Mouse (Mus musculus) midbrain, embryonic 15.5 days (tissue): ENCODE data around the gene Myf6. TPM values are rescaled to one million over a fixed set of nuclear protein-coding genes. Genes with fewer than 3 reads are reported as not detected.
A peak's percentile ranks its signal among the peaks of the same experiment; 100 is the strongest.

Source experiments
- ATAC-seq: fragments of 200-750 bp; cut with Nextera tagmentation; replicated peaks from 2 replicates; pipeline ENCODE4 v1.8.0; 2017; ENCODE audit warnings: moderate TSS enrichment
- H3K27ac ChIP-seq: fragments of 300-500 bp; sonication (generic); 2 replicates; pipeline ENCODE4 v1.5.1; 2015; ENCODE audit warnings: mild to moderate bottlenecking, inconsistent platforms
- H3K27me3 ChIP-seq: fragments of 300-500 bp; sonication (generic); replicated peaks from 2 replicates; pipeline ENCODE4 v1.6.1; 2015; ENCODE audit warnings: inconsistent platforms
- H3K36me3 ChIP-seq: fragments of 300-500 bp; sonication (generic); replicated peaks from 2 replicates; pipeline ENCODE4 v1.6.1; 2015; ENCODE audit warnings: inconsistent platforms
- H3K4me1 ChIP-seq: fragments of 300-500 bp; sonication (generic); 2 replicates; pipeline ENCODE4 v1.6.1; 2015; ENCODE audit warnings: inconsistent platforms
- H3K4me2 ChIP-seq: fragments of 300-500 bp; sonication (generic); 2 replicates; pipeline ENCODE4 v1.6.1; 2015; ENCODE audit warnings: inconsistent platforms, mild to moderate bottlenecking, moderate library complexity
- H3K4me3 ChIP-seq: fragments of 300-500 bp; sonication (generic); 2 replicates; pipeline ENCODE4 v1.5.1; 2015; ENCODE audit warnings: mild to moderate bottlenecking, inconsistent platforms
- H3K9ac ChIP-seq: fragments of 300-500 bp; sonication (generic); 2 replicates; pipeline ENCODE4 v1.6.1; 2015; ENCODE audit warnings: mild to moderate bottlenecking, inconsistent platforms
- H3K9me3 ChIP-seq: fragments of 300-500 bp; sonication (generic); 2 replicates; pipeline ENCODE4 v1.6.1; 2016; ENCODE audit warnings: inconsistent platforms
- WGBS: fragments of 180-500 bp; shearing (Covaris S2); methylation state at CpG from one replicate; pipeline ENCODE4 v1.1.7; 2015; ENCODE audit warnings: mixed read lengths; 5-methylcytosine and 5-hydroxymethylcytosine counted together
- polyA plus RNA-seq: library from polyadenylated mRNA; unstranded; fragments of >200 nt; fragmentation: Nextera tagmentation; extraction: Ambion mirVana; gene quantifications from 2 replicates; pipeline ENCODE4 v1.2.1, GENCODE M21; 2015

The Myf6 gene
- not detected in 2 replicates for polyA plus RNA-seq

DNA sequence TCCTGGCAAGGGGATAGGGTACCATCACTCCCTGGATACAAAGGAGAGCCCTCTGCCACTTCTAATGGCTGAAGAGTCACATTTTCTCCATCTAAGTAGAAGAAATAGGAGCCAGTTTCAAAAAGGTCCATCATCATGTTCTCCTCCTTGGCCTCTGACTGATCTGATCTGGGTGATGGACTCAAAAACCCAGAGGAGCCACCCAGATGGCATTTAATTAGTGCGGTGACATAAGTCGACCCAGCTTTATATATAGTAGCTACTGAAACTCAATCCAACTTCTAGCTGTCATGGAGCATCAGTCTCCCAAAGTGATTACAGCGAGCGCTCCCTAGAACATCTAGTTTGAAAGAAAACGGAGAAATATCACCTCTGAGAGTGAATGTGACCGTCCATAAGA, at the start of gene Myf6:
TSS of gene Myf6 (minus strand) at position 170 of the 400 bp plus-strand sequence.
- no peaks in the 10 kb centered on the region for H3K36me3 ChIP-seq
- H3K27me3 ChIP-seq: no peaks in the 10 kb centered on the region
- peak within 1 kb of the TSS; percentile 31 for H3K4me3 ChIP-seq
- H3K27ac ChIP-seq: no peak within 1 kb of the TSS
- H3K9me3 ChIP-seq: no peaks in the 10 kb centered on the region
- H3K4me1 ChIP-seq: no peaks in the 10 kb centered on the region
- ATAC-seq: no peak
- WGBS: 91% methylated on average over 6 of the region's 6 CpGs
- H3K4me2 ChIP-seq: peak within 1 kb of the TSS; percentile 49
- no peak within 1 kb of the TSS for H3K9ac ChIP-seq

DNA sequence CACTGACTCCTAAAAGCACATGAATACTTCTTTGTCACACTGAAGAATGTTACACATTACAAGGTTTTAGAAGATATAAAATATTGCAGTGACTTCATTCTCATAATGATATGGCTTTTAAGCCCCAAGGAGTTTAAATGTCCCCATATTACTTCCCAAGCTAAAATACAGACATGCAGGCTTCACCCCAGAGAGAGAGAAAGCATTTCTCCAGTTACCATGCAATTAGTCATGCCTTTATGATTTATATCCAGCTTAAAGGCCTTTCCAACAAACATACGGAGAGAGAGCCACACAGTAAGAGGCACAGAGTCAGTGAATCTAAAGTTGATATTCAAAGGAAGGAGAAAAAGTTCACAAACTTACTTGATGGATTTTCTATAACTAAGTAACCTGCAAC, 48.5 kb upstream of the Myf6 start:
- Histone ChIP-seq H3K4me3 (no peak overlapping the region), H3K4me2 (no peak overlapping the region), H3K36me3 (no peaks in the 10 kb centered on the region), H3K9me3 (no peaks in the 10 kb centered on the region), H3K4me1 (no peaks in the 10 kb centered on the region), H3K27me3 (no peaks in the 10 kb centered on the region), H3K27ac (no peak overlapping the region), H3K9ac (no peak overlapping the region)
- ATAC-seq: no peak
- WGBS: 47% methylated on average over 1 of the region's 1 CpGs

DNA sequence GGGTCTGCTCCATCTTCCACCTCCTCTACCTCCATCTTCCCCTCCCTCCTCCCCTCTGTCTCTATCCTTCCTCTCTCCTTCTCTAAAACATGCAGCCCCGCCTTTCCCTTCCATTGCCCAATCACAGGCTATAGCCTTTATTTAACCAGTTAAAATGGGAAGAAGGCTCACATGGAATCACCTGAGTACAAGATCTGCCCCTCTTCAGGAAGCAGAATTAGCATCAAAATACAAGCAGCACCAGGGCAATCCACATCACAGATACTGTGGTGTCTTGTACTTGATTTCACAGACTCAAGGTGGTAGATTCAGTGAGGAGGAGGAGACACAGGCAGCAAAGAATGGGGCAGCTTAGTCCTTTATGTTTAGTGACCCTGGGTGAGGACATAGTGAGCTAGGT, 34.2 kb upstream of the Myf6 start:
- Histone ChIP-seq H3K4me1 (no peaks in the 10 kb centered on the region), H3K27ac (no peak overlapping the region), H3K4me2 (no peak overlapping the region), H3K27me3 (no peaks in the 10 kb centered on the region), H3K9ac (no peak overlapping the region), H3K36me3 (no peaks in the 10 kb centered on the region), H3K9me3 (no peaks in the 10 kb centered on the region), H3K4me3 (no peak overlapping the region)
- WGBS: 82% methylated on average over 1 of the region's 1 CpGs
- no peak for ATAC-seq

DNA sequence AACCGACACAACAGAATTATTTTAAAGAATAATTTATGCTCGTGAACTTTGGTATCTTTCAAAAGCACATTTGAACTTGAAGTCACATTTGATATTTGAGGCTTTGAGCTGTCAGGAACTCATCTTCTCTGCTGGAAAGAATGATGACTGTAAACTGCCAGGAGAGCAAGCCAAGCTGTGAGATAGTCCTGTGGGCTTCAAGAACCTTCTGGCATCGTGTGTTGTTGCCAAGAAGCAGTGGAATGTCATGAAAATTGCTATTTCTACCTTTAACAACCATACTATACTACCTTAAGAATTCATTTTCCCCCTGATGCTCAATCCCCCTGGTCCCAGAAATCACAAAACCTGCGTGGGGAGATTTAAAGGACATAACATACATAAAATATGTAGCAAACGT, 24.7 kb upstream of the Myf6 start:
- Histone ChIP-seq H3K36me3 (no peaks in the 10 kb centered on the region), H3K4me3 (no peak overlapping the region), H3K4me1 (no peaks in the 10 kb centered on the region), H3K9ac (no peak overlapping the region), H3K4me2 (no peak overlapping the region), H3K27me3 (no peaks in the 10 kb centered on the region), H3K9me3 (no peaks in the 10 kb centered on the region), H3K27ac (no peak overlapping the region)
- 82% methylated on average over 5 of the region's 5 CpGs for WGBS
- ATAC-seq: no peak

DNA sequence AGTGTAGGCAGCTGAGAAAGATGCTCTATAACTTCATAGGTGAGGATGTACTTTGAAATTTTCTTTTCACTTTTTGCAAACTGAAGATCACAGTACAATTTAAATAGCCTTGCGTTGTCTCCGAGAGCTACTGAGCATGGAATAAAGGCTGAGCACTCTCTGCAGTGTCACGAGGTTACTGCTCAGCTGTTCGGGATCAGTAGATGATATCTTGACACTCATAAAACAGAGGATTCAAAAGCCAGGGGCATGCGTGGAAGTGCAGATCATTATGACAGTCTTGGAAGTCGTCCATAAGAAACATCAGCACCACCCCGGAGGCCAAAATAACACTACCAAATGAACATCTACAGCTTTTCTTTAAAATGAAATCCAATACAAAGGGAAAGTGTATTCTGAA, 22.1 kb upstream of the Myf6 start:
- H3K36me3 ChIP-seq: no peaks in the 10 kb centered on the region
- no peak overlapping the region for H3K4me2 ChIP-seq
- no peaks in the 10 kb centered on the region for H3K9me3 ChIP-seq
- H3K27ac ChIP-seq: no peak overlapping the region
- no peaks in the 10 kb centered on the region for H3K4me1 ChIP-seq
- no peak overlapping the region for H3K9ac ChIP-seq
- 82% methylated on average over 7 of the region's 7 CpGs for WGBS
- no peak for ATAC-seq
- H3K4me3 ChIP-seq: no peak overlapping the region
- H3K27me3 ChIP-seq: no peaks in the 10 kb centered on the region

DNA sequence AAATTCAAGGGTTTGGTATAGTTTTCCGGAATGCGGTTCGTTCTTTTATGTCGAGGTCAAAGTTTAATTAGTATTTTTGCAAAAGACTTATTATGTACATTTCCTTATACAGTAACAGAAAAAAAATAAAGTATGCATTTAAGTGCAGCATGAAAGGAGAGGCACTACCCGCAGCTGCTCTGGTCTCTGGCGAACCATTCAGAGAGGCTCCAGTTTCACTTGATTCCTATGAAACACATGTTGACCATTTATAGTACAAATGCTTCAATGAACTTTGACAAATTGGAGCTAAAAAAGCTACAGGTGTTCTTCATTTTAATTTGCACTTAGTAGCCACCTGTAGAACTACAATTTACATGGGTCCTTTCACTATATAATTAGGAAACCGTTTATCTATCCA, 20.2 kb upstream of the Myf6 start:
- Histone ChIP-seq H3K9ac (no peak overlapping the region), H3K27me3 (no peaks in the 10 kb centered on the region), H3K36me3 (no peaks in the 10 kb centered on the region), H3K9me3 (no peaks in the 10 kb centered on the region), H3K27ac (no peak overlapping the region), H3K4me3 (no peak overlapping the region), H3K4me2 (no peak overlapping the region), H3K4me1 (no peaks in the 10 kb centered on the region)
- no peak for ATAC-seq
- WGBS: 88% methylated on average over 7 of the region's 7 CpGs

DNA sequence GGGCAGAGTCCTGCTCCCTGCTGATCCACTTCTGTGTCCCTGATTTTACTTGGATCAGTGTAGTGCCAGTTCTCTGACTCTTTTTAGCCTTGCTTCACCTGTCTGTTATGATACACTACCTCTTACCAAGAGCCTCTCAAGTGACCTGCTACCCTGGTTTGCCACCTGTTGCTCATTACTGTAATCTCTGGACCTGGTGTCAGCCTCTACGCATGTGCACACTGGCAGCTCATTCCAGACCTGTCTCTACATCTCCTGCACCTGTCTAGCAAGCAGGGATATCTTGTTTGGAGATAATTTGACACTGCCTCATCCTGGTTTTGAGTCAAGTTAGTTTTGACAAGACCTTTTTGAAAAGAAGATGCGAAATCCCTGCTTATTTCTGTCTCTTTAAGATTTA, 11.9 kb upstream of the Myf6 start:
- Histone ChIP-seq H3K4me2 (no peak overlapping the region), H3K9me3 (no peaks in the 10 kb centered on the region), H3K36me3 (no peaks in the 10 kb centered on the region), H3K4me1 (no peaks in the 10 kb centered on the region), H3K4me3 (no peak overlapping the region), H3K27ac (no peak overlapping the region), H3K9ac (no peak overlapping the region), H3K27me3 (no peaks in the 10 kb centered on the region)
- ATAC-seq: no peak
- 82% methylated on average over 2 of the region's 2 CpGs for WGBS

DNA sequence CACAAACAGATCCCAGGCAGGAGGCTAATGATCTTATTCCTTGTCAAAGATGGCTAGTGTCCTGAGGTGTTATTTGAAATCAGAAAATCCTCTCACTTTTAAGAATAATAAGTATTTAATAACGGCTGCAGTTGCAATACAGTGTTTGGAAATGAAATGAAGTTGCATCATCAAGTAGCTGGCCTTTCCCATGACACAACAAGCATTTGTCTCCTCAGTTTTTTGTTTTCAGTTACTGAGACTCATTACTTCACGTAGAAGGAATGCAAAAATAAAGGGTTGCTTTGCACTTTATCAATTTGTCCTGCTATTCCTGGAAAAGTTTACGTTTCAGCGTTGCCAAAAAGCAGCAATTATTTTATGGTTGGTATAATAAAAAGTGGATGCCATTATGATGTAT, 8.9 kb upstream of the Myf6 start:
- Histone ChIP-seq H3K27ac (no peak overlapping the region), H3K9me3 (no peaks in the 10 kb centered on the region), H3K9ac (no peak overlapping the region), H3K4me1 (no peaks in the 10 kb centered on the region), H3K27me3 (no peaks in the 10 kb centered on the region), H3K4me3 (no peak overlapping the region), H3K4me2 (no peak overlapping the region), H3K36me3 (no peaks in the 10 kb centered on the region)
- WGBS: 80% methylated on average over 4 of the region's 4 CpGs
- ATAC-seq: no peak

DNA sequence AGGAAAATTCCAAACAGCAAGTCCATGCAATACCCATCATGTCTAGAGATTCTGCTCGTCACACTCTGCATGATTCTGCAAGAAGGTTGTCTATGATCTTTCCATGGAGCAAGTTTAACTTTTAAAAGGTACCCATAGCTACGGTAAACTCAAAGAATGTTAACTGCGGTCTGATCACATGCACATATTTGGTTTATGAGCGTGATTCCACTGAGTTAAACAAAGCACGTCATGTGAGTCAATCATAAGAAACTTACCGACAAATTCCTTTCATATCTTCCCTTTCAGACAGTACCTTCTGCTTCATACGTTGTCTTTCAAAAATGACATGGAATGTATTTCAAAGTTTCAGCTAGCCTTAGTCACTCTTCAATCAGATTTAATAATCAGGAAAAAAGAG, 7.7 kb upstream of the Myf6 start:
- WGBS: 95% methylated on average over 7 of the region's 7 CpGs

DNA sequence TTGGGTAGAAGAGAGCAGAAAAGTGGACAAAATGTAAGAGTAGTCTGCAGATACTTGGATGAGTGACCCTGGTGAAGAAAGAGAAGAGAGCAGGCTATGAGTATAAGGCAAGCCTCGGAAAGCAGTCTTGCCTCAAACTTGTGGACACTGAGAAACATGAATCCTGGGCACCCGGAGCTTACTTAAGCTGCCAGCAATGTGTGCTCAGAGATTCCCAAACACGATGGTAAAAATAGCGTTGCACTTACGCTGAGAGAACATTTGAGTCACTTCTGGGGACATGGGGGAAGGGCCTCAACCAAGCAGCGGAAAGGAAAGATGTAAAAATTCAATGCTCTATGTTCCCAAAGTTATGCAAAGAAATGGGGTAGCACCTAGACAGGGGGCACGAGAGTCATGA, 5.1 kb upstream of the Myf6 start:
- no peaks in the 10 kb centered on the region for H3K27me3 ChIP-seq
- H3K4me1 ChIP-seq: no peaks in the 10 kb centered on the region
- WGBS: 91% methylated on average over 7 of the region's 7 CpGs
- no peak overlapping the region for H3K9ac ChIP-seq
- H3K9me3 ChIP-seq: no peaks in the 10 kb centered on the region
- H3K4me3 ChIP-seq: no peak overlapping the region
- H3K36me3 ChIP-seq: no peaks in the 10 kb centered on the region
- H3K4me2 ChIP-seq: no peak overlapping the region
- no peak overlapping the region for H3K27ac ChIP-seq
- ATAC-seq: no peak

More for the DNA sequence above, 7.7 kb upstream of the Myf6 start:
- no peak overlapping the region for H3K4me3 ChIP-seq
- H3K27me3 ChIP-seq: no peaks in the 10 kb centered on the region
- no peaks in the 10 kb centered on the region for H3K4me1 ChIP-seq
- no peaks in the 10 kb centered on the region for H3K36me3 ChIP-seq
- no peak overlapping the region for H3K4me2 ChIP-seq
- no peak overlapping the region for H3K27ac ChIP-seq
- no peak overlapping the region for H3K9ac ChIP-seq
- no peak for ATAC-seq
- H3K9me3 ChIP-seq: no peaks in the 10 kb centered on the region

DNA sequence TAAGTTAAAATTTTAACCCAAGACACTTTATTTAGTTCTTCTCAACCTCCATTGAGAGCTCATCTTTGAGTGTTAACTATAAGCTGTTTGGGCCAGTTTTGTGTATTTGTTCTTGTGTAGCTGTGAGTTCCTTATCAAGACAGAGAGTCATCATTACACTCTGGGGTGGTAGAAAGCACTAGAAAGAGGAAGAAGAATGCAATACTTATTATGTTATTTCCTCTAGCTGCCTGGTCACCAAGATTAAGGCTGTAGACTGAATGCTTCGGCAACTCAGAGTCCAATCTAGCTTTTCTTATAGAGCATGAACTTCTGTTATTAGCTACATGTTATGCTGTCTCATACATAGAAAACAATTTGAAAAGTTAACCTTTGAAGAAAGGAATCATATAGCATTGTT, 1.9 kb upstream of the Myf6 start:
- H3K9me3 ChIP-seq: no peaks in the 10 kb centered on the region
- WGBS: 90% methylated on average over 1 of the region's 1 CpGs
- H3K27ac ChIP-seq: no peak overlapping the region
- H3K4me3 ChIP-seq: no peak overlapping the region
- H3K36me3 ChIP-seq: no peaks in the 10 kb centered on the region
- ATAC-seq: no peak
- H3K4me2 ChIP-seq: no peak overlapping the region
- no peak overlapping the region for H3K9ac ChIP-seq
- H3K4me1 ChIP-seq: no peaks in the 10 kb centered on the region
- H3K27me3 ChIP-seq: no peaks in the 10 kb centered on the region

DNA sequence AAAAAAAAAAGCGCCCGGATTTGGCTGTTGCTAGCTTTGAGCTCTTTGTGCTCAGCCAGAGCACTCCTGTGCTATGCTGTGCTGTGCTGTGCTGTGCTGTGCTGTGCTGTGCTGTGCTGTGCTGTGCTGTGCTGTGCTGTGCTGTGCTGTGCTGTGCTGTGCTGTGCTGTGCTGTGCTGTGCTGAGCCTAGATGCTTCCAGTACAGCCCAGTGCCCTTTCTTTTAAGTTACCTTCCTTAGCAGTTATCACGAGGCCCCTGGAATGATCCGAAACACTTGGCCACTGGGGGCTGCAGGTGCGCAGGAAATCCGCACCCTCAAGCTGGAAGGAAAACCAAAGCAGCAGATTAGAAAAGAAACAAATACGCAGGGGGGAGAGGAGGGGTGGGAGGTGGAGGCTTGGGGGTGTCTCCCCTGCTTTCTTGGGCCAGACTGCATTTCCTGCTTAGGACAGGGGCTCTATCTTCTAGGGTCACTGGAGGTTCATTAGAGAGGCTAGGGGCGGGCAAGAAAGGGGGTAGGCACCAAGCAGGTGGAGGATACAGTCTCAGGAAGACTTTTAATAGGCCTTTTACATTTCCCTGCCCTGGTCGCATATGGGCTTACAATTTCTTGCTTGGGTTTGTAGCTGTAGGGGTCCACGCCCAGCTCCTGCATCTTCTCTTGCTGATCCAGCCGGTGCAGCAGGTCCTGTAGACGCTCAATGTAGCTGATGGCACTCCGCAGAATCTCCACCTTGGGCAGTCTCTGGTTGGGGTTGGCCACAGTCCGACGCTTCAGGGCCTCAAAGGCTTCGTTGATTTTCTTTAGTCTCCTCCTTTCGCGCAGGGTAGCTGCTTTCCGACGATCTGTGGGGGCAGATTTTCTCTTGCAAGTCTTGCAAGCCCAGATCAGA, 710 bp downstream of the Myf6 start:
- no peaks in the 10 kb centered on the region for H3K4me1 ChIP-seq
- H3K27me3 ChIP-seq: no peaks in the 10 kb centered on the region
- ATAC-seq: peak; percentile 84
- H3K4me3 ChIP-seq: peak overlapping the region; percentile 31
- peak overlapping the region; percentile 49 for H3K4me2 ChIP-seq
- H3K9me3 ChIP-seq: no peaks in the 10 kb centered on the region
- H3K27ac ChIP-seq: no peak overlapping the region
- no peaks in the 10 kb centered on the region for H3K36me3 ChIP-seq
- 44% methylated on average over 20 of the region's 20 CpGs for WGBS
- H3K9ac ChIP-seq: no peak overlapping the region
